9 mouse cellular contexts compared by ENCODE assay signal in the genomic region with DNA sequence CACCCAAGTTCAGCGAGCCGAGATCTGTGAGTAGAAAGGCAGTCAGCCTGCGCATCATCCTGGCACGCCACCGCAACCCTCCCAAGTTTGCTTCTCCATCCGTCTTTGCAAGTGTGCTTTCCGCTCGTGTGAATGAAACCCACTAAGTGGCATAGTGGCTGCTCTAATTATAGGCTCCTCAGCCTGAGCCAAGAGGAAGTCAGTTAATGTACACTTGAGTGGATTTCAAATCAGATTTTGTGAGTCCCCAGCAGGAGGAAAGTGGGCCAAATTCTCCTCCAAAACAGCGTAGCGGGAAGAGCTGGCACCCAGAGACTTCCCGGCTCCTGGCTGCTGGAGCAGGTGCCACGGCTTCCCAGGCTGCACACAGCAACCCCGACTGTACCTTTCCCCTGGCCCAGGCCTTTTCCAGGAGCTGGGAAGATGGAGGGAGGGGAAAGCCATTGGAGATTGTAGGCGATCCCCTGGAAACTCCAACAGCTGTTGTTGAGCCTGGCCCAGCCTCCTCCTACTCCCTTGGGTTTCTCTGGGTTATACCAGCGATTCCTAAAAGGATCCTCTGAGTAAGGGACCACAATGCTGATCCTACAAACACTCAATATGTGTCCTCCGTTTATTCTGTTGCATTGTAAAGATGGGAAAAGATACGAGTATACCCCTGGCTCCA.
DNase-seq lines count a peak whose midpoint lies in the region; ATAC-seq lines count a peak whose summit lies in the region.
"Had no signal": no experiment of that assay in that cellular context is flagged by ENCODE, and none has a peak within 500 bp of the region (broad histone marks: within the 10 kb centered on the region; RNA-seq: fewer than 3 reads in every experiment).

No protein-coding gene starts in this region.

- DNase-seq in frontal cortex, postnatal 10 days (ENCODE audit: low spot score in 2 of 2) = peak; percentile 63
- peak; percentile 54 to 83 for DNase-seq in left cerebral cortex, postnatal 10 days (ENCODE audit: extremely low spot score in 1 of 2, low spot score in 2 of 2)
- no peak for DNase-seq in gastrocnemius, adult 18-20 months (ENCODE audit: low spot score)
- DNase-seq in MN1 (ENCODE audit: low spot score) = no peak
- no peak for DNase-seq in liver
- DNase-seq in thymus, postnatal 36 days = no peak

- H3K36me3 ChIP-seq in midbrain, embryonic 15.5 days (replicated peaks) = no peaks in the 10 kb centered on the region
- no peaks in the 10 kb centered on the region for H3K36me3 ChIP-seq in midbrain, embryonic 16.5 days (ENCODE audit: control insufficient read depth, insufficient read depth, low read length)

- H3K9me3 ChIP-seq in midbrain, embryonic 15.5 days = no peaks in the 10 kb centered on the region
- H3K9me3 ChIP-seq in midbrain, embryonic 16.5 days (replicated peaks; ENCODE audit: control insufficient read depth, low read length, poor library complexity, severe bottlenecking) = no peaks in the 10 kb centered on the region

- H3K4me1 ChIP-seq in midbrain, embryonic 15.5 days = peaks cover 18% of the 10 kb centered on the region
- H3K4me1 ChIP-seq in midbrain, embryonic 16.5 days (ENCODE audit: control insufficient read depth, insufficient read depth, low read length) = peaks cover 9% of the 10 kb centered on the region

- no peak for ATAC-seq in midbrain, embryonic 15.5 days (replicated peaks)
- ATAC-seq in midbrain, embryonic 16.5 days = no peak

- no peak overlapping the region for H3K4me3 ChIP-seq in midbrain, embryonic 15.5 days
- no peak overlapping the region for H3K4me3 ChIP-seq in midbrain, embryonic 16.5 days (ENCODE audit: low read depth, low read length)

- no peak overlapping the region for H3K4me2 ChIP-seq in midbrain, embryonic 15.5 days
- no peak overlapping the region for H3K4me2 ChIP-seq in midbrain, embryonic 16.5 days (ENCODE audit: low read length)

- H3K27me3 ChIP-seq in midbrain, embryonic 15.5 days (replicated peaks) = no peaks in the 10 kb centered on the region
- H3K27me3 ChIP-seq in midbrain, embryonic 16.5 days (ENCODE audit: control insufficient read depth, insufficient read depth, low read depth, low read length) = no peaks in the 10 kb centered on the region

- 68% methylated on average over 17 of the region's 17 CpGs for WGBS in midbrain, embryonic 15.5 days
- 62% methylated on average over 17 of the region's 17 CpGs for WGBS in midbrain, embryonic 16.5 days

- H3K9ac ChIP-seq in midbrain, embryonic 15.5 days = no peak overlapping the region
- no peak overlapping the region for H3K9ac ChIP-seq in midbrain, embryonic 16.5 days (ENCODE audit: low read depth, low read length)
- H3K9ac ChIP-seq: liver, embryonic 14.5 days had no signal

- H3K27ac ChIP-seq in midbrain, embryonic 15.5 days = 0 out of 2 replicates have a peak overlapping the region, but pooled peaks have one; percentile 26
- no peak overlapping the region for H3K27ac ChIP-seq in midbrain, embryonic 16.5 days (ENCODE audit: low read length)
- H3K27ac ChIP-seq: liver, embryonic 14.5 days had no signal

- intact Hi-C loops in left cerebral cortex, postnatal 10 days (cut with DNase I) = no loop called here

Comparison
In these comparisons a context has a peak if more than half of its experiments do, and no peak if none do; other contexts are left out.
1. DNase-seq: peak in frontal cortex, postnatal 10 days (2 of 2) and left cerebral cortex, postnatal 10 days (2 of 2); none in gastrocnemius, adult 18-20 months (single experiment), MN1 (single experiment), liver (single experiment) and thymus, postnatal 36 days (0 of 2).